Mouse (Mus musculus): Measurements from ENCODE around the gene Lin28b. TPM values are rescaled to one million over a fixed set of nuclear protein-coding genes. Genes with fewer than 3 reads are reported as not detected.

Lin28b gene
- polyA plus RNA-seq, 1 experiment from 2014 or later, result 6.0 TPM

GRCm38 (mm10) chr10:45471321-45471720, 14.9 kb downstream of the Lin28b start:
- Histone ChIP-seq H3K9ac (no peak overlapping the region), H3K27me3 (no peaks in the 10 kb centered on the region; the same call in 1 of the 2 replicates), H3K36me3 (replicated peaks) (no peaks in the 10 kb centered on the region), H3K27ac (replicated peaks) (no peak overlapping the region), H3K4me3 (replicated peaks) (peak overlapping the region; percentile 38; the same call in 1 of the 2 replicates), H3K4me1 (replicated peaks) (peaks cover 35% of the 10 kb centered on the region), H3K9me3 (replicated peaks) (no peaks in the 10 kb centered on the region), H3K4me2 (peak overlapping the region; percentile 59)
- 15% methylated on average over 3 of the region's 3 CpGs for WGBS (ENCODE audit: insufficient replicate concordance)
- ATAC-seq (ENCODE audit: insufficient read depth), result no peak

- Histone ChIP-seq H3K9me3 (replicated peaks) (no peaks in the 10 kb centered on the region), H3K9ac (peak overlapping the region; percentile 13), H3K27ac (replicated peaks) (no peak overlapping the region; the same call in 1 of the 2 replicates), H3K4me1 (replicated peaks) (peaks cover 35% of the 10 kb centered on the region), H3K36me3 (replicated peaks) (no peaks in the 10 kb centered on the region), H3K27me3 (no peaks in the 10 kb centered on the region; the same call in 1 of the 2 replicates), H3K4me2 (peak overlapping the region; percentile 75), H3K4me3 (replicated peaks) (peak overlapping the region; percentile 50)
- 1% methylated on average over 13 of the region's 13 CpGs for WGBS (ENCODE audit: insufficient replicate concordance)
- ATAC-seq (ENCODE audit: insufficient read depth), result no peak
Measured at GRCm38 (mm10) chr10:45470079-45470739, 16.0 kb downstream of the Lin28b start.

GRCm38 (mm10) chr10:45469027-45469996, 16.9 kb downstream of the Lin28b start:
- Histone ChIP-seq H3K27ac (replicated peaks) (peak overlapping the region; percentile 10; the same call in 1 of the 2 replicates), H3K9me3 (replicated peaks) (no peaks in the 10 kb centered on the region), H3K4me2 (peak overlapping the region; percentile 75), H3K4me3 (replicated peaks) (peak overlapping the region; percentile 50), H3K36me3 (replicated peaks) (no peaks in the 10 kb centered on the region), H3K27me3 (no peaks in the 10 kb centered on the region; the same call in 1 of the 2 replicates), H3K9ac (peak overlapping the region; percentile 13), H3K4me1 (replicated peaks) (peaks cover 35% of the 10 kb centered on the region)
- peak; percentile 56; the same call in 1 of the 2 replicates for ATAC-seq (ENCODE audit: insufficient read depth)
- WGBS (ENCODE audit: insufficient replicate concordance), result under 1% methylated on average over 21 of the region's 21 CpGs

- ATAC-seq (ENCODE audit: insufficient read depth), result no peak
- H3K4me3 ChIP-seq (replicated peaks), result peak overlapping the region; percentile 50
- 16% methylated on average over 4 of the region's 4 CpGs for WGBS (ENCODE audit: insufficient replicate concordance)
- peak overlapping the region; percentile 10; the same call in 1 of the 2 replicates for H3K27ac ChIP-seq (replicated peaks)
- H3K9ac ChIP-seq, result peak overlapping the region; percentile 21; the same call in 1 of the 2 replicates
- H3K4me1 ChIP-seq (replicated peaks), result peaks cover 34% of the 10 kb centered on the region
- no peaks in the 10 kb centered on the region for H3K9me3 ChIP-seq (replicated peaks)
- no peaks in the 10 kb centered on the region; the same call in 1 of the 2 replicates for H3K27me3 ChIP-seq
- H3K36me3 ChIP-seq (replicated peaks), result no peaks in the 10 kb centered on the region
- peak overlapping the region; percentile 75 for H3K4me2 ChIP-seq
Measured at GRCm38 (mm10) chr10:45468180-45468915, 17.8 kb downstream of the Lin28b start.

- Histone ChIP-seq H3K9ac (no peak overlapping the region), H3K27ac (replicated peaks) (no peak overlapping the region), H3K9me3 (replicated peaks) (no peaks in the 10 kb centered on the region), H3K4me2 (no peak overlapping the region), H3K36me3 (replicated peaks) (no peaks in the 10 kb centered on the region), H3K4me3 (replicated peaks) (no peak overlapping the region), H3K27me3 (no peaks in the 10 kb centered on the region), H3K4me1 (replicated peaks) (peaks cover 9% of the 10 kb centered on the region; the same call in 1 of the 2 replicates)
- no peak for ATAC-seq (ENCODE audit: insufficient read depth)
- 57% methylated on average over 2 of the region's 2 CpGs for WGBS (ENCODE audit: insufficient replicate concordance)
Measured at GRCm38 (mm10) chr10:45458637-45459036, 27.6 kb downstream of the Lin28b start.

- WGBS (ENCODE audit: insufficient replicate concordance), result 64% methylated on average over 2 of the region's 2 CpGs
- no peak for ATAC-seq (ENCODE audit: insufficient read depth)
Measured at GRCm38 (mm10) chr10:45458074-45458473, 28.1 kb downstream of the Lin28b start.

GRCm38 (mm10) chr10:45446625-45447024, 39.6 kb downstream of the Lin28b start:
- H3K9ac ChIP-seq, result no peak overlapping the region
- peaks cover 11% of the 10 kb centered on the region; the same call in 1 of the 2 replicates for H3K4me1 ChIP-seq (replicated peaks)
- no peak overlapping the region for H3K27ac ChIP-seq (replicated peaks)
- peak overlapping the region; percentile 45; the same call in 1 of the 2 replicates for H3K4me2 ChIP-seq
- H3K36me3 ChIP-seq (replicated peaks), result no peaks in the 10 kb centered on the region
- ATAC-seq (ENCODE audit: insufficient read depth), result no peak
- 0 out of 2 replicates have a peak overlapping the region, but pooled peaks have one; percentile 9 for H3K4me3 ChIP-seq (replicated peaks)
- no peaks in the 10 kb centered on the region for H3K27me3 ChIP-seq
- no peaks in the 10 kb centered on the region for H3K9me3 ChIP-seq (replicated peaks)

More at GRCm38 (mm10) chr10:45458074-45458473, 28.1 kb downstream of the Lin28b start:
- H3K9ac ChIP-seq, result no peak overlapping the region
- H3K4me2 ChIP-seq, result no peak overlapping the region
- H3K9me3 ChIP-seq (replicated peaks), result no peaks in the 10 kb centered on the region
- H3K4me1 ChIP-seq (replicated peaks), result peaks cover 10% of the 10 kb centered on the region; the same call in 1 of the 2 replicates
- H3K4me3 ChIP-seq (replicated peaks), result no peak overlapping the region
- no peaks in the 10 kb centered on the region for H3K27me3 ChIP-seq
- H3K36me3 ChIP-seq (replicated peaks), result no peaks in the 10 kb centered on the region
- H3K27ac ChIP-seq (replicated peaks), result no peak overlapping the region

GRCm38 (mm10) chr10:45446215-45446614, 40.0 kb downstream of the Lin28b start:
- Histone ChIP-seq H3K4me1 (replicated peaks) (peaks cover 11% of the 10 kb centered on the region; the same call in 1 of the 2 replicates), H3K4me3 (replicated peaks) (peak overlapping the region; percentile 9; the same call in 1 of the 2 replicates), H3K9ac (no peak overlapping the region), H3K9me3 (replicated peaks) (no peaks in the 10 kb centered on the region), H3K27ac (replicated peaks) (no peak overlapping the region), H3K36me3 (replicated peaks) (no peaks in the 10 kb centered on the region), H3K27me3 (no peaks in the 10 kb centered on the region), H3K4me2 (peak overlapping the region; percentile 45)
- 3% methylated on average over 8 of the region's 8 CpGs for WGBS (ENCODE audit: insufficient replicate concordance)
- ATAC-seq (ENCODE audit: insufficient read depth), result no peak

- H3K9ac ChIP-seq, result no peak overlapping the region
- H3K27me3 ChIP-seq, result no peaks in the 10 kb centered on the region
- no peak overlapping the region for H3K4me3 ChIP-seq (replicated peaks)
- ATAC-seq (ENCODE audit: insufficient read depth), result peak; percentile 80
- no peaks in the 10 kb centered on the region for H3K36me3 ChIP-seq (replicated peaks)
- H3K9me3 ChIP-seq (replicated peaks), result no peaks in the 10 kb centered on the region
- H3K4me2 ChIP-seq, result no peak overlapping the region
- H3K27ac ChIP-seq (replicated peaks), result 0 out of 2 replicates have a peak overlapping the region, but pooled peaks have one; percentile 29
- 0 out of 2 replicates have a peak, but pooled peaks cover 3% of the 10 kb centered on the region for H3K4me1 ChIP-seq (replicated peaks)
- WGBS (ENCODE audit: insufficient replicate concordance), result 35% methylated on average over 1 of the region's 1 CpGs
Measured at GRCm38 (mm10) chr10:45422372-45422771, 63.8 kb downstream of the Lin28b start.

- no peak overlapping the region for H3K27ac ChIP-seq (replicated peaks)
- H3K9me3 ChIP-seq (replicated peaks), result no peaks in the 10 kb centered on the region
- no peaks in the 10 kb centered on the region for H3K36me3 ChIP-seq (replicated peaks)
- 79% methylated on average over 5 of the region's 5 CpGs for WGBS (ENCODE audit: insufficient replicate concordance)
- H3K9ac ChIP-seq, result no peak overlapping the region
- no peak overlapping the region for H3K4me3 ChIP-seq (replicated peaks)
- no peak overlapping the region for H3K4me2 ChIP-seq
- no peaks in the 10 kb centered on the region for H3K27me3 ChIP-seq
- H3K4me1 ChIP-seq (replicated peaks), result no peaks in the 10 kb centered on the region
- no peak for ATAC-seq (ENCODE audit: insufficient read depth)
Measured at GRCm38 (mm10) chr10:45412144-45412543, 74.1 kb downstream of the Lin28b start.
